Mouse (Mus musculus) stomach, postnatal 0 days (tissue): ENCODE results near the gene Zc2hc1b.

Experiments
- CTCF ChIP-seq: IDR thresholded peaks from 2 replicates; pipeline ENCODE4 v1.5.1; 2016; ENCODE audit warnings: antibody characterized with exemption, low read depth, mild to moderate bottlenecking, moderate library complexity
- EP300 ChIP-seq: optimal IDR thresholded peaks from 2 replicates; pipeline ENCODE3; 2016; ENCODE audit warnings: antibody characterized with exemption

- TF ChIP-seq CTCF: no peak
- no peak for TF ChIP-seq EP300
These were observed 42.1 kb downstream of the Zc2hc1b start for GRCm38 (mm10) chr10:13135751-13136150.
